Mouse (Mus musculus) left cerebral cortex, postnatal 14 days (tissue): ENCODE data around the gene Ap3s2. TPM values are rescaled to one million over a fixed set of nuclear protein-coding genes. Genes with fewer than 3 reads are reported as not detected.

ENCODE experiments used
- DNase-seq, 2 experiments: peaks; one replicate each; pipeline ENCODE4 v3.0.0; 2021 to 2022; ENCODE audit warnings: low spot score in 2 of 2, mixed read lengths in 1 of 2
- intact Hi-C: fragments of 180-260 bp; cut with DNase I; formaldehyde crosslinking; loops from one replicate; pipeline ENCODE4 v1.15.1; 2025
- microRNA-seq, 2 experiments: library from miRNA; unstranded; fragments of <30 nt; microRNA quantifications; one replicate each; pipeline ENCODE4 v1.2.0; 2022
- total RNA-seq, 2 experiments: library from RNA; stranded (reverse); gene quantifications; 2 replicates each; pipeline ENCODE4 v1.2.3; 2021

Gene Ap3s2
- total RNA-seq, 2 experiments from 2014 or later: 37.0 to 40.3 TPM

DNA sequence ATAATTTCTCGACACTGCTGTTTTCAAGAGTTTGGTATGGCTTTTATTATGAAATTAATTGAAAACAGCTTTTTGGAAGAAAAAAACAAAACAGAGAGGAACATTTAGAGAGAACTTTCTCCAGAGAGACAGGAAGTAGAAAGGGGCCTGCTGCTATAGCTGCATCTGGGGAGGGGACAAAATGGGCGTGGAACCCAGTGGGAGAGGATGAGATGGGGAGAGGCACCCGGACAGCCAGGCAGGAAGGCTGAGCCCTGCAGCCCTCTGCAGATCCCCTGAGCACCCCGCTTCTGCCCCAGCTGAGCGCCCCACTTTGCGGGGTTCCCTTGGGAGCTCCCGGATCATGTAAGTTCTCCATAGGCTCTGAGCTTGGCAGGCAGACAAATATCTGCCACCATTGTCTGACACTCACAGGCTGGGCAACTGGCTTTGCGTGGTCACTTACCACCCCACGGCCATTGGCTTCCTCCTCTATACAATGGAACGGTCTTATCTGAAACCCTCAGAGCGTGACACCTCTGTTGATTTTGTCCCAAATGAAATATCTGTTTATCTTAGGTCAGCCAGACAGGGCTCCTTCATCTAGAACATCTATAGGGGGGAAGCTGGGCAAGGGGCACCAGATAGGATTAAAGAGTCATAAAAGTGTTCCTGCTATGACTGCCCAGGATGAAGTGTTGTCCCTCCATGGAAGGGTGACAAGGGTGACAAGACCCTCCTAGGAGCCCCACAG is 62.1 kb downstream of the Ap3s2 start:
- intact Hi-C loops: no loop called here

DNA sequence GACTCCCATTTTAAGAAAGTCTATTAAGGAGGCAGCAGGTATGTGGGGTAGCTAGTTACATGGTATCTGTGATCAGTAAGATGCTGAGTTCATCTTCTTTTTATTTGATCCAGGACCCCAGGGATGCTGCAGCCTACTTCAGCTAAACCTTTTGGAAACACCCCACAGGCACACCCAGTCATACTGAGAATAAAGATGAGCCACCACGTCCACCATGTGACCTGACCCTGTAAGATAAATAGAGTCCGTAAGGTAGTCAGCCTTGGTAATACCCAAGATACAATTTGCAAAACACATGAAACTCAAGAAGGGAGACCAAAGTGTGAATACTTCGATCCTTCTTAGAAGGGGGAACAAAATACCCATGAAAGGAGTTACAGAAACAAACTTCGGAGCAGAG is 64.1 kb downstream of the Ap3s2 start:
- intact Hi-C loops: no loop called here
- DNase-seq: no peak

More for the DNA sequence above, 62.1 kb downstream of the Ap3s2 start:
- DNase-seq: no peak

DNA sequence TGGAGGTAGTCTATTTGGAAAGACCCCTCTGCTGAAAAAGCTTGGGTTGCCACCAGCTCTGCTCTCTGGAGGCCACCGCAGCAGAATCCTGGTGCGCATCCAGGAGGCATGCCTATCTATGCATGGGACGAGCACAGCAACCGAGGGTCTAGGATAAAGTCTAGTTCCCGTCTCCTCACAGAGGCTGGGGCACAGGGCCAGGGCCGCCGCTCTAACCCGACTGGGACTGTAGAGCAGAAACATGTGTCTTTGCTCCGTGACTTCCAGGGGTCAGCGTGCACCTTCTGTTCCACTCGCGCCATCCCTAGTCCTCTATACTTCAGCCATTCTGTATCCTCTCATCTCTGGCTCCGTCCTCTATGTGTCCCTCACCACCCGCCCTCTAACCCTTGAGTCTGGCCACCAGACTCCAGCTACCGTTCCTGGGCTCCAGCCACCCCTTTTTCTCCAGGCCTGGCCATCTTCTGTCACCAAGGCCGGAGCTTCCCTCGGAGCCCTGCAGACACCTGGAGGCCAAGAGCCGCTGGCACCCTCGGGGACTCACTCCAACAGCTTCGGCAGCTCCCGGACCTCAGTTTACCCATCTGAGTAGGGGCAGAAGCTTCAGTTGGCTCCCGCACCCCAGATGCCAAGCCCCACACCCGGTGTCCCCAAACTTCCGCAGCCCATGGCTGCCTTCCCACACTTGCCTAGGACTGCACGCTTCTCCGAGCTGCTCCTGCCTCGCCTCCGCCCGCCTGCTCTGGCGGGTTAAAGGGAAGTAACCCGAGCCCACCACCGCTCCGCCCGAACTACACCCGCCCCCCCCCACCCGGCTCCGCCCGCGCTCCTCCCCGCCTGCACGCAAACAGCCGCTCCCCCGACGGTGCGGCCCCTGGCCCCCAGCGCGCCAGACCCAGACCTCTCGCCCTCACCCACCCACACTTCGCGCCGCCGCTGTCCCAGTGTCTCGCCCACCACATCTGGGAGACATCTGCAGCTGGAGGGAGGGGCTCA is 72.7 kb downstream of the Ap3s2 start:
- no peak for DNase-seq
- intact Hi-C loops: no loop called here

- no peak for DNase-seq
- intact Hi-C loops: no loop called here
Observed at GRCm38 (mm10) chr7:79846342-79846741, 74.1 kb downstream of the Ap3s2 start.

- intact Hi-C loops: no loop called here
- DNase-seq: no peak
Observed at GRCm38 (mm10) chr7:79844090-79844802, 76.2 kb downstream of the Ap3s2 start.

GRCm38 (mm10) chr7:79842163-79842562 is 78.3 kb downstream of the Ap3s2 start:
- DNase-seq: no peak
- intact Hi-C loops: no loop called here

- DNase-seq: no peak
- intact Hi-C loops: no loop called here
Observed at GRCm38 (mm10) chr7:79837247-79837646, 83.2 kb downstream of the Ap3s2 start.

- intact Hi-C loops: no loop called here
- no peak for DNase-seq
Observed at GRCm38 (mm10) chr7:79835196-79835595, 85.3 kb downstream of the Ap3s2 start.

DNA sequence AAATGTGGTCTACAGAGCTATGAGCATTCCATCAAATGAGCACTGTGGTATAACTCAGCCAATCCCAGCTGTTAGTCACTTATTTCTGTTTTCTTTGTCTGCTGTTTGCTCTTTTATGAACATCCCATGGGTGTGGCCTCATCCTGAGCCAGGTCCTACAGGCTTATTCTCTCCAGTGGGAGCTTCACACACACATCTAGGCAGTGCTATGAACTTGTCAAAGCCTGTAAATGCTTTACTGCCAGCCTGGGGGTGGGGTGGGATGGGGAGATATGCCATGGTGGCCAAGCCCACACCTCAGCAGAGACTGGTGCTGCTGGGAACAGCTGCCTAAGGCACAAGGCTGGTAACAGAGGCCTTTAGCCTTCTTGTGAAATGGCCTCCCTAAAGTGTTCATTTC is 87.5 kb downstream of the Ap3s2 start:
- no peak for DNase-seq
- intact Hi-C loops: no loop called here

DNA sequence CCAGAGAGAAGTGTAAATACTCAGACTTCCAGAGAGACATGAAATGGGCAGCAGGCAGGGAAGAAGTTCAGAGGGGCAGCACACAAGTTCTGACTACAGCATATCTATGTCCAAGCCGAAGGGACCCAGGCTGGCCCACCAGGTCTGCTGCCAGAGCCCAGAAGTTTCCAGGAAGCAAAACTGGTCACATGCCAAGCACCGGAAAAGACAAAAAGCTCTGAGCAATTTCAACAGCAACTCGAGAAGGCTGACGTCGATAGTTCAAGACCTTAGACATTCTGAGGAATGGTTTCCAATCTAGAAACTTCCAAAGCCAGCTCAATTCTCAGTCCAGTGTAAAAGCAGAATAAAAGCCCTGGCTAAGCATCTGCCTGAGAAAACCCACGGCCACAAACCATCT is 88.9 kb downstream of the Ap3s2 start:
- intact Hi-C loops: no loop called here

DNA sequence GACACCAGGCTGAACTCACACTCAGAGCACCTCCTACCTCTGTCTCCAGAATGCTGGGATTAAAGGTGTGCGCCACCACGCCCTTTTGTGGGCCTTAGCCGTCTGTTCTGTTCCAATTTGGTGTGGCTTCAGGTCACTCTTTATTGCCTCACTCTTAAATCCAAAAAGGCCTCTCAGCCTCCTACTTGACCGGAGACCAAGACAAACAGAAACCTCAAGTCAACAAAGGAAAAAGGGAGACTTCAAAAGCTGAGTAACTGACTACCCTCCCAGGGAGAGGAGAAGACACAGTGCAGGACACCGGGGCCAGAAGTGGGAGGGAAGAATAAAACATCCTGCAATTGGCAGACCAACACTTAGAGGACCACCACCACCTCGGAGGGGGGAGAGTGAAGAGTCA is 89.3 kb downstream of the Ap3s2 start:
- no peak for DNase-seq
- intact Hi-C loops: no loop called here

More for the DNA sequence above, 88.9 kb downstream of the Ap3s2 start:
- no peak for DNase-seq

- intact Hi-C loops: no loop called here
- no peak for DNase-seq
Observed at GRCm38 (mm10) chr7:79828341-79828740, 92.1 kb downstream of the Ap3s2 start.

Small RNA genes lying within 50 kb of the gene (microRNA-seq; reads per million reads assigned to microRNA genes)
- 0 reads per million in 2 experiments for gene Gm24541

Other genes starting within 250 kb of the Ap3s2 start
- gene Kif7, start 204.9 kb downstream of the Ap3s2 start, total RNA-seq: 1 to 10 TPM; 1.9 to 2.4 TPM
- not detected for gene Plin1, start 187.7 kb downstream of the Ap3s2 start, total RNA-seq
- gene Pex11a, start 177.5 kb downstream of the Ap3s2 start, total RNA-seq: 1 to 10 TPM; 8.2 to 8.7 TPM
- not detected for gene Wdr93, start 177.5 kb downstream of the Ap3s2 start, total RNA-seq
- under 1 TPM; 0.37 to 0.78 TPM for gene Mesp1, start 126.9 kb downstream of the Ap3s2 start, total RNA-seq
- 1 to 10 TPM; 1.3 to 1.8 TPM for gene Mesp2, start 109.9 kb downstream of the Ap3s2 start, total RNA-seq
- gene Anpep, start 59.6 kb downstream of the Ap3s2 start, total RNA-seq: 1 to 10 TPM; 8.0 to 9.2 TPM
- gene Arpin, start 14.7 kb upstream of the Ap3s2 start, total RNA-seq: 10 to 100 TPM in 1 of 2 experiments, 1 to 10 TPM in 1; 9.6 to 10.4 TPM
- gene Zfp710, start 104.2 kb upstream of the Ap3s2 start, total RNA-seq: 10 to 100 TPM; 15.7 to 16.0 TPM
- 10 to 100 TPM; 48.1 to 50.3 TPM for gene Idh2, start 194.7 kb upstream of the Ap3s2 start, total RNA-seq